Mouse (Mus musculus) yolk sac, embryonic 10.5 days (tissue): ENCODE measurements around the gene Adap1.
"Not testable (repeated sequence)": the region's sequence is repeated elsewhere in the genome, so short reads cannot be mapped to it uniquely, and the experiment has no call there.

ENCODE experiments used
- DNase-seq: peaks from one replicate; pipeline ENCODE4 v3.0.0-alpha.2; 2017; ENCODE audit warnings: low spot score

Gene Adap1

DNA sequence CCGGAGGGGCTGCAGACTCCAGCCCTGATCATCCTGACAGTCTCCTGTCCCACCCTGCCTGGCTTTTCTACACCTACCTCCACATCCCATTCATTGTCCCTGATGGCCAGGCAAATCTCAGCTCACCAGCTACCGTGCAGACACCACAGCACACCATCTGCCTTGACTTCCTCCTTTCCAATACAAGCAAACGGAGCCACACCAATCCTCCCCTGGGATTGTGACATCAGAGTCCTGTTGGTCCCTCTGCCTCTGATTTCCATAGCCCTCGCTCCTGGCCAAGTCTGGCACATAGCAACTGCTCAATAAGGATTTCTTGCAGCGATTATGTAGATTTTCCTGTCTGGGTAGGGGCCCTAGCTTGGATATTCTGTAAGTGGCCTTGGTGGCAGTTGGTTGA is 25.7 kb upstream of the Adap1 start, which contains the start of gene Cox19:
TSS of gene Cox19 (minus strand) at position 285 of the 400 bp plus-strand sequence.
- DNase-seq, result no peak

DNA sequence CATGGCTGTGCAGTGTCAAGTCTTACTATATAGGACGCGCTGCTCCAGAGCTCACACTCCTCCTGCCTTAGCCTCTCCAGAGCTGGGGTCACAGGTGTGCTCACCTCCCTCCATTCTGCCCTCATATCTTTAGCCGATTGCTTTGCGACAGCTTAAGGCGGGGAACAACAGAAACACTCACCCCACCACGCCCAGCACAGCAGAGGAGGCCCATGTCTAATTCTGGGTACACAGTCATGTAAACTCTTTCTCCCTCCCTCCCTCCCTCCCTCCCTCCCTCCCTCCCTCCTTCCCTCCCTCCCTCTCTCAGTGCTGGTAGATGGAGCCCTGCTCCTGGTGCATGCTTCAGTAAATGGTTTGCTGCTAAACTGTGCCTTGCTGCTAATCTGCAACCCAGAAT is 24.3 kb upstream of the Adap1 start:
- no peak for DNase-seq

DNA sequence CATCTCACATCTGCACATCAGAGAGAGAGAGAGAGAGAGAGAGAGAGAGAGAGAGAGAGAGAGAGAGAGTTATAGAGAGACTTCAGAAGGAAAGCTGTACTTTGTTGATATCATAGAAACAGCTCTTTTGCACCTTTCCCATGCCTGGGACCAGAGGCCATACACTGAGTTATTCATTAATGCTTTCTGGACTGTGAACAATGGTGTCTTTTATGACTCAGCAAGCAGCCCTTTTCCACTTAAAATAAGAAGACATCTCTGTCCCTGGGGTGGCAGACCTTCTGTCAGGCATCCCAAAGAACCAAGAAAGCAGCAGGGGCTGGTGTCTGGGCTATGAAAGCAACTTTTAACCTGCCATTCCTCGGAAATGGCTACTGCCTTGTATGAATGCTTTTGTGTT is 21.8 kb upstream of the Adap1 start:
- peak; percentile 60 for DNase-seq

DNA sequence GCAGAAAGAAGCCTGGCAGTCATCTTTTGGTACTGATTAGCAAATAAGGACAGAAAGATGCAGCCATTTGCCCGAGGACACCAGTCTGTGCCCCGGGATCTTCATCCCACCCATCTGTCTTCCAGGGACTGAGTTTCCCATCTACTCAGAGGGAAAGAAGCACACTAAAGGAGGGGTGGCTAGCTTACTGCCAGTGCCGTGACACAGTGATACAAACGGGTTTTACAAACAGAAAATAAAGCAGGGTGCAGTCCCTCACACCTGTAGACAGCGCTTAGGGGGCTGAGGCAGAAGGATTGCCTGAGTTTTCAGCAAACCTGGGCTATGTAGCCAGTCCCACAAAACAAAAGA is 19.9 kb upstream of the Adap1 start:
- no peak for DNase-seq

DNA sequence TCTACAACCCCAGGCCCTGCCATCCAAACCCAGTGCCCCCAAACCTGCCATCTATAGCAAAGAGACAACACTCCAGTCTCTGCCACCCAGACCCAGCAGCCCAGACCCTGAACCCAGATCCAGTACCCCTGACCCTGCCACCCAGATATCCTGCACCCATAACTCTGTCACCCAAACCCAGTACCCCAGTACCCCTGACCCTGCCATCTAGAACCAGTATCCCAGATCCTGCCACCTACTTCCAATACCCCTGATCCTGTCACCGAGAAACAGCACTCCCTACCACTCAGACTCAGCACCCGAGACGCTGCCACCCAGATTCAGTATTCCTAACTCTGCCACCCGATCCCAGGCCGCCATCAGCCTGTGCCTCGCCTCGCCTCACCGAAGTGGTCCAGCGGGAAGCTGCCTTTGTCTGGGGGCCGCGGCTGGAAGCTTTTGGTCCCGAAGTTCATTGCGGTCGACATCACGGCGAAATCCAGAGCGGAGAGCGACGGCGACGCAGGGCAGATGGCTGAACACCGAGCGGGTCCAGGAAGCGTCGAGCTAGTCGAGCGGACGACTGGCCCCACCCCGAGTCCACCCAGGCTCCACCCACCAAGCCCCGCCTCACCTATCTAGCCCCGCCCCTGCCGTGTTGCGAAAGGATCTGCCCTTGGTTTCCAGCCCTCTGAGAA is 19.4 kb upstream of the Adap1 start:
- DNase-seq, result peak; percentile 96

DNA sequence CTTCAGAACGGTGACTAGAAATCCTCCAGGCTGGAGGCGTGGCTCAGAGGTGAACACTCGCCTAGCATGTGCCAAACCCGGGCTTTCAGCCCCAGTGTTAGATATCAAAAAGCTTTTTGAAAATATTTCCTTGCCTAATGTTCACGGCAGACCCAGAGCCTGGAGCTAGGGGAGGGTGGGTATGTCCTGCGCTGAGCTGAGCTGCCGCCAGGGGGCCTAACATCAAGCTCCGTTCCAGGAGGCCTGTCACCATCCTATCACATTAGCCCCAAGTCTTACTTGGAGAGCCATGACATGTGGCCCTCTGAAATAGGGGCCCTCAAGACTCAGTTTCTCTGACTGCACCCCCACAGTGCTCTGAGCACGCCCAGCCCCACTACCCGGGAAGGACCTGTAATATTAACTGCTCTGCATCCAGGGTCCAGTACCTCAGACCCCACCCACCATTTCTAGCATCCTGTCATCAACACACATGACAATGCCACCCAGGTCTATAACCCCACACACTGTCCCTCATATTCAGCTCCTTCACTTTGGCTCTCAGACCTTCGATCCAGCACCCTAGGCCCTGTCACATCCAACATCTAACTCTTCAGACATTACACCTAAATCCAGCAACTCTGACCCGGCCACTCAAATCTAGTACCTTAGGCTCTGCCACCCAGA is 18.7 kb upstream of the Adap1 start:
- peak; percentile 72 for DNase-seq

DNA sequence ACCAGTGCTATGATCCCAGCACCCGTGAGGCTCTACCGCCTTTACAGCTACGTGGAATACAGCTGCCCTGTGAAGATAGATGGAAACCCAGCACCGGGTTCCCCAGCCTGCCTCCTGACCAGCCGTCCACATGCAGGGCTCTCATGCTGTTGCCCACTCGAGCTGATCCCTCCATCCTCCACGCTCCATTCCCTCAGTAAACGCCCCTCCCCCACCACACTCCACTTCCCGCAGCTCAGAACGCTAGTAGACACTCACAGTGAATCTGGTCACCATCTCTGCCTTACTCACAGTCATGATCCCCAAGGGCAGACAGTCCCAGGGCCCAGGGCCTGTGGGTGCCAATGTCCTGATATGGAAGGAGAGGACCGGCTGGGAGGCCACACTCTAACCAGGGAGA is 13.5 kb upstream of the Adap1 start:
- DNase-seq, result no peak

DNA sequence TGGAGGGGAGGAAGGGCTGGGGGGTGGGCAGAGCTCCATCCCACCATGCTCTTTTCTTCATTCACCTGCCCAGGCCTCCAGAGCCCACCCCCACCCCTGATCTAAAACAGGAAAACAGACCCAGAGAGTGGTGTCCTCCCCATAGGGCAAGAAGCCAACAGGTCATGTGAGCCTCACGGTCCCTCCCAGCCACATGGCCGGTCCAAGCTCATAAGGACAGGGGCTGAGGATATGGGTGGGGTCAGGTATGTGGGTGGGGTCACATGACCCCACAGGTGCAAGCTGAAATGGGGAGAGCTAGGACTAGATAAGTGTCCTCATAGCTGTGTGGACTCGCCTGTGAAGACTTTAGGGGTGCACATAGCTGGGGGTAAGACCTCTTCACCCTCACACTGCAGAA is 13.0 kb upstream of the Adap1 start:
- DNase-seq, result peak; percentile 73

DNA sequence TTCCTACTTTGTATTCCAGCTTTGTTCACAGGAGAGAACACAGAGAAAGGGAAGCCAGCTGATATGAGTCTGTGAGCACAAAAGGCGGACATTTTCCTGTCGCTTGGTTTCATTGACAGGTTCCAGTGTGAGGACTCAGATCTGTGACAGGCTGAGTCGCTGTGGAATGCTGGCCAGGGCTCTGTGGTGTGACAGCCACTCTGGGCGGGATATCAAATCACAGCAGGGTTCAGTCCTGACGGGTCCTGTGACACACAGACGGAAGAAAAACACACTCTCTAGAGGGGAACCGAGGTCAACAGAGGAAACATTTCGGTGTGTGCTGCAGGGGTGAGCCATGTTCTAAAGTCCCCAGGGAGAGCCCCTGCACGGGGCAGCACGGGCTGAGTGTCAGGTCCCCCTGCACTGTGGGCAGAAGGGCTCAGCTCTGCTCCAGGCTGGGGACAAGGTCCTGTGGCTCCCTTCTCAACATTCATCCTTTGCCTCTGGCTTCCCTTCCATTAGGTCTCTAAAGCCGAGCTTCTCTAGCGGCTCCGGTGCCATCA is 12.5 kb upstream of the Adap1 start:
- DNase-seq, result no peak

DNA sequence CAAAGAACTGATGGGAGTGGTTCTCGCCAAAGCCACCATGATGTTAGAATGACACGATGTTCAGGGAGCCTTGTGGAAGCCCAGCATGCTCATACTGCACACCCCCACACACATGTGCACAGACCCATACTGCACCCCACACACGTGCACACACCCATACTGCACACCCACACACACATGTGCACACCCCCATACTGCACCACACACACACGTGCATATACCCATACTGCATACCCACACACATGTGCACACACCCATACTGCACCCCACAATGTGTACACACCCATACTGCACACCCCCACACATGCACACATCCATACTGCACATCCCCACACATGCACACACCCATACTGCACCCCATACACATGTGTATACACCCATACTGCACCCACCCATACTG is 10.2 kb upstream of the Adap1 start:
- no peak for DNase-seq

DNA sequence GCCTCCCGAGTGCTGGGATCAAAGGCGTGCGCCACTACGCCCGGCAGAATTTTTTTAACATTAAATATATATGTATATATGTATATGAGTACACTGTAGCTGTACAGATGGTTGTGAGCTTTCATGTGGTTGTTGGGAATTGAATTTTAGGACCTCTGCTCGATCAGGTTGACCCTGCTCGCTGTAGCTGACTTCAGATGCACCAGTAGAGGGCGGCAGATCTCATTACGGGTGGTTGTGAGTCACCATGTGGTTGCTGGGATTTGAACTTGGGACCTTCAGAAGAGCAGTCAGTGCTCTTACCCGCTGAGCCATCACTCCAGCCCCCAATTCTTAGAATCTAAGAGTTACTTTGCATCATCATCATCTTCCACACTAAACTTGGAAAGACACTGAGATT is 9.0 kb upstream of the Adap1 start:
- not testable (repeated sequence) for DNase-seq

DNA sequence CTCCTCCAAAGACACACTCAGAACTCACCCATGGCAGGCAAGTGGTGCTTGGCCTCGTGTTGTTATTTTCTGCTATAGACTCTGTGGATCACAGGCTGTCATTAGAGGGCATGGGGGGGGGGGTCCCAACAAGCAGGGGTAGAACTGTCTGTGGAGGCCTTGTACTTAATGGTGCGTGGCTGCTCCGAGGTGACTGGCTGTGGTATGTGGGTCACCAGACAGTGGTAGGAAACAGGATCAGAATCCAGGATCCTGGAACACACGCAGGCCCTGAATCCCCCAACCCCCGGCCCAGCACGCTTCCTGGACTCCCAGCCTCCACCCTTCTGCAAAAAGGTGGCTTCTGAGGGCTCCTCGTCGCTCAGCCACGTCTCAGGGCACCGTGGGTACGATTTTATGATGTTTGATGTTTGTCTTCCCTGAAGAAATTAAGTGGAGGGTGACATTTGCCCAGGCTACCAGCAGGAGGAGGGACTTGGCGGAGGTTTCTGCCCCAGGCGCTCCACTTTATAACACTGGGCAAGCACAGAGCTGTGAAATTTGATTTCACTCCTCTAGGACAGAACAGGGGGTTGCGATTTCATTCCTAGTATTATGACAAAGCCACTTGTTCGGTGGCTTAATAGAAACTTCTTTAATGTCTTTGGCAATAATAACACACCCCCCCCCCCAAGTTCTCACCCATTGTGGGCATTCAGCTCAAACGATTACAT is 8.0 kb upstream of the Adap1 start:
- no peak for DNase-seq

DNA sequence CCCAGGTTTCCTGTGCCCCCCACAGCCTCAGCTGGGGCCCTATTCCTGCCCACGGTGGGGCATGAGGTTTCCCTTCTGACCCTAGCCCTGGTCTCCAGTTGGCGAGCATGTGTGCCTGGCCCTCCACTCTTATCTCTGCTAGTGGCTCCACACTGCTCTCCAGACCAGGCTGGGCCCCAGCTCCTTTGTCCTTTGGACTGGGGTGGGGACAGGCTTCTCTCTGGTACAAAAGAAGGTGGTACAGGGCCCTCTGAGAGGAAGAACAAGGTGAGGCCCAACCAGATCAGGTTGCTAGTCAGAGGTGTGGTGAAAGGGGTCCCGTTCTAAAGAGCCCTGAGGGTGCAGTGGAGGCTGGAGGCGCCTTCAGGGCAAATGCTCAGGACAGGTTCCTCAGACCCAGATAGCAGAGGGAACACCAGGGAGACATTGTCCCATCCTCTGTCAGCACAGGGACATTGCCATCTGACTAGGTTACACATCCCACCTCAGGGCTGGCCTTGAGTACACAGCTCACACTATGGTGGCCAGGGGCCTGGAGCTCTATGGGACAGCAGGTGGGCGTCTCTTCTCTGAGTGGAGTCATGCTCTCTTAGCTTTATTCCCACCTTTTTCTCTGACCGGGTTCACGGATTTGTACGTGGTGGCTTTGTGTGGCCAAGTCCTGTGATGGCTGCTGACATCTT is 7.3 kb upstream of the Adap1 start:
- no peak for DNase-seq

DNA sequence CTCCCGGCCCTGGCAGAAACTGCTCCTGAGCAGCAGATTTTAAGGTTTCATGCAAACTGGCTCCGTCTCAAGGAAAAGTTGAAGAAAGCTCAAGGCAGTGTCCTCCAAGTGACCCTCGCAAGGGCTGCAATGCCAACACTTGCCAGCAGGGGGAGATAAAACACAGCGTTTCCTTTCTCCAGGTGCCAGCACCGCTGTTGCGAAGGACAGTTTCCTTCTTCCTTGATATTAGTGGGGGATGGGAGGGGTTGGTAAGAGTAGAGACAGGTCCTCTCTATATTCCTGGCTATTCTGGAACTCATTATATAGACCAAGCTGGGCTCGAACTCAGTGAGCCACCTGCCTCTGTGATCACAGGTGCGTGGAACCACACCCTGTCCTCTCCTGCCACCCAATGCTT is 6.3 kb upstream of the Adap1 start:
- peak; percentile 77 for DNase-seq

DNA sequence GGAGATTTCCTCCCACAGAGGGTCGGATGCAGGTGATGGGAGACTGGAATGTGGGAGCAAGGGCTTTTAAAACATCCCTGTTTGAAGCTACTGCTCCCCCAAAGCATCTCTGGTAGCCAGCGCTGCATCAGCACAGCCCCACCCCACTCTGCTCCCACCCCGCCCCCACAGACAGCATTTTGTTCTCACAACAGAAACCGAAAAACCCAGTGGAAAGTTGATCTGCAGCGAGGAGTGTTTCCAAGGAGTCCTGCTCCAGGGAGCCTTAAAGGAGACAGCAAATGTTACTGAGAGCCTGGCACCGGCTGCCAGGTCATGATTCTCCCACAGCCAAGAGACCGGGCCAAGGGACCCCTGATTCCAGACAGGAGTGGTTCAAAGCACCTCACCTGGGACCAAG is 5.3 kb upstream of the Adap1 start:
- DNase-seq, result no peak

DNA sequence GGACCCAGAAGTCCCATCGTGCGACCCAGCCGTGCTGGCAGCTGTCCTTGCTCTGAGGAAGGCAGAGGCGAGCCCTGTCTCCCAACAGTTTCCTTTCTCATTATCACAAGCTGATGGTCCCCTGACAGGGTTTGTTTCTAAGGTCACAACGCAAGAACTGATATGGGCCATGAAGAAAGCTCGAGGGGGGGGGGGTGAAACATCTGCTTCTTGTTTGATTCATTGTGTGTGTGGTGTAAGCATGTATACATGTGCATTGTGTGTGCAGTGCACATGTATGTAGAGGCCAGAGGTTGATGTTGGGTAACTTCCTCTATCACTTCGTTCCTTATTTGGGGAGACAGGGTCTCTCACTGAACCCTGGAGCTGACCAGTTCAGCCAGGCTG is 2.2 kb upstream of the Adap1 start:
- DNase-seq, result no peak

DNA sequence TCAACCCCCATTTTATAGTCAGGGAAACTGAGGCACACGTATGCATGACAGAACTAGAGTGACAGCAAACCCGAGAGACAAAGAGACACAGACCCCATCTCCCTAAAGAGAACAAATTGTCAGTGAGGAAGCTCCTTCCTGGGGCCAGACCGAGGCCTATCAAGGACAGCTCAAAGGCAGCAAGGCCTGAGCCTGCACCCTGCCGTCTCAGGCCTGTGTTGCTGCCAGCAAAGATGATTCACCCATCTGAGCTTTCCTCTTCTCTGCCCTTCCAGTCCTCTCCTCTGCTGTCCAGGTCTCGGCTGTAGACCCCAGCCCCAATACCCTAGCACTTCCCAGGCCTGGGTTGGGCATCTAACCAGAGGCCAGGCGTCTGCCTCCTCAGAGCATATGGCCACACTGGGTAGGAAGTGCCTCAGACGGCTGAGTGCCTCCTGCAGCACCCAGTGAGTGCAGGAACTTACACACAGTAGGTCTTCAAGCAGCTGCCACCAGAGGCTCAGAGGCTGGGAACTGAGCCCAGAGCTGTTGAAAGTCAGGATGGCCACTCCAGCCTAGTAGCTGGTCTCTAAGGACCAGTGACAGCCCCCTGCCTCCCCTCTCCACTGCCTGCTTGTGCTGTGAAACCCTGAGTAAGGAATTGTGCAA is 1.7 kb upstream of the Adap1 start:
- DNase-seq, result no peak

DNA sequence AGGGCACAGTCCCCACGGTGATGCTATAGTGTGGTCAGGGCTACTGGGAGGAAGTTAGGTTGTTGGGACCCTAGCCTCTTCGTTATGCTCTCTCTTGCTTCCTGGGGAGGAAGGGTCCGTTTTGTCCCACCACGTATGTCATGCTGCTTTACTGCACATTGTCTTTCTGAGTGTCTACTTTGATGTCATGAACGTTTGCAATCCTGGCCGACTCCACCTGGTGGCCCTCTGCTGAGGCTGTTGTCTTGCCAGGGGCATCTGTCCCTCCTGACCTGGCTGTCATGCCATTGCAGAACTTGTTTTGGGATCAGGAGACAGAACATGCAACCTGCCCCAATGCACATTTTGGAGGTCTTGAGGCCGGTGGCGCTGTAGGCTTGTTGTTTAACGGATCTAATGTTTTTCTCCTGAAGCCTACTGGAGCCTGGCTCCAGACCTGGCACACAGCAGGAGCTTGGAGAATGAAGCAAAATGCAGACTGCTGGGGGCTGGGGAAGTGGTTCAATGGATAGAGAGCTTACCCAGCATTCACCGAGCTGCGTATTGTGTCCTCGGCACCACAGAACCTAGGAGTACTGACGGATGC is 782 bp upstream of the Adap1 start:
- DNase-seq, result no peak

DNA sequence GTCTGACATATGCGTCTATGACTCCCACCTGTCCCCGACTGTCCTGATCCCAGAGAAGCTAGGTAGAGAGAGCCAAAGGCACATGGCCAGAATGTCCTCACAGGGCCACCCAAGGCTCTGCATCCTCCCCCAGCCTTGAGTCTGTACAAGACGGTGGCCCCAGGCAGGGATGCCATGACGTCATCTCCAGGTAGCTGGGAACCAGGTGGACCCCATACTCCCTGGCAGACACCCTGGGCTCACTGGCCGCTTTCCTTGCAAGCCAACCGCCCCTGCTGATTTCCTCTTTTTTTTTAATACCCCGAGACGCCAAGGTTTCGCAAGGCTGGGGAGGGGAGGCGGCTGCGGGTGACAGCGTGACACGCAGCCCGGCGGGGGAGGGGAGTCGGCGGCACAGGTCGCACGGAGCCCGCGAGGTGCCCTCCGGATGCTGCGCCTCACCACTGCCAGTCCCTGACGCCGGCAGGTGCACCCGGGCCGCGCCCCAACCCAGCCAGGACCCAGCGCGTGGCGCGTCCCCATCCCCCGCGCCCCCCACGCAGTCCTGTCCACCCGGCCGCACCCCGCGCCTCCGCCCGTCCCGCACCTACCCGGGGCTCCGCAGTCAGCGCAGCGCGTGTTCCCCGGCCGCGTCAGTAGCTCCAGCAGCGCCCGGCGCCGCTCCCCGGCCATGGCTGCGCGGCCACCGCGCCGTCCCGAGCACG is 579 bp downstream of the Adap1 start:
- peak; percentile 26 for DNase-seq

DNA sequence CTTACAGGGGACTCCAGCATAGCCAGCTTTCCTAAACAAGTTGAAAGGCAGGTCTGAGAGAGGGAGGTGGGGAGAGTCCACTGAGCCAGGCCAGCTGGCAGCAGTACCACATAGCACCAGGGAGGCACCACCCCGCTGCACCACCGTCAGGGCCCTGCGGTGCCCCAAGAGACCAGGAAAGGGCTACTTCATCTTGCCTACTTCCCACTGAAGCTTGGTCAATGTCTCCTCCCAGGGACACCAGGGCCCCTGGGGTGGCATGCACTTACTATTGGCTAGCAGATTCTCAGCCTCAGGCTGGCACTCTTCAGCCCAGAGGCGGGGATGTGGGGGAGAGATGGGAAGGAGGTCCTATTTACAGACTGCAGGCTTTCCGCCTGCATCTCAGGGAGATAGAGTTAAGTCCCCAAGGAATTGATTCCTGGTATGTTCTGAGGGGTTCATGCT is 1.4 kb downstream of the Adap1 start:
- no peak for DNase-seq
